In genomic region chr6:47878133-47878514, GRCm38 (mm10) we compare ENCODE assay signal across 8 mouse cellular contexts. TPM values are rescaled to one million over a fixed set of nuclear protein-coding genes. Genes with fewer than 3 reads are reported as not detected.
DNase-seq lines count a peak whose midpoint lies in the region; ATAC-seq and TF ChIP-seq lines count a peak whose summit lies in the region.

No protein-coding gene starts in this region.

- H3K4me3 ChIP-seq in kidney, embryonic 15.5 days (replicated peaks), result peak overlapping the region; percentile 95
- peak overlapping the region; percentile 92 for H3K4me3 ChIP-seq in forebrain, embryonic 12.5 days (replicated peaks)
- H3K4me3 ChIP-seq in liver, embryonic 14.5 days (ENCODE audit: insufficient read depth in 1 of 2, low read depth in 2 of 2, low read length in 2 of 2), result peak overlapping the region; percentile 82 to 93

- DNase-seq in kidney, adult 18-20 months, result no peak
- peak; percentile 39 for DNase-seq in R1 (ENCODE audit: low read depth, low spot score)
- peak in 1 of 3 experiments; percentile 9 for DNase-seq in liver, embryonic 14.5 days (ENCODE audit: low read depth in 3 of 3, low spot score in 3 of 3)
- peak; percentile 38 for DNase-seq in thymus, postnatal 25 days
- DNase-seq in yolk sac, embryonic 10.5 days (ENCODE audit: low spot score), result no peak
- no peak for DNase-seq in right cerebral cortex, postnatal 14 days

- no peak; the same call in 1 of the 2 replicates for ATAC-seq in kidney, embryonic 15.5 days (replicated peaks; ENCODE audit: low FRiP score)
- ATAC-seq in forebrain, embryonic 12.5 days (ENCODE audit: low FRiP score), result 0 out of 2 replicates have a peak, but pooled peaks have one; percentile 2
- no peak for ATAC-seq in liver, embryonic 14.5 days (ENCODE audit: insufficient read depth)

- TF ChIP-seq CTCF in liver, embryonic 14.5 days (IDR thresholded peaks at IDR 0.05; ENCODE audit: low read depth), result no peak

- peak overlapping the region; percentile 91 for H3K9ac ChIP-seq in kidney, embryonic 15.5 days
- peak overlapping the region; percentile 95 for H3K9ac ChIP-seq in forebrain, embryonic 12.5 days
- H3K9ac ChIP-seq in liver, embryonic 14.5 days (replicated peaks), result peak overlapping the region; percentile 84

- H3K4me2 ChIP-seq in kidney, embryonic 15.5 days, result peak overlapping the region; percentile 74
- peak overlapping the region; percentile 87 for H3K4me2 ChIP-seq in forebrain, embryonic 12.5 days
- H3K4me2 ChIP-seq in liver, embryonic 14.5 days (ENCODE audit: low read depth), result peak overlapping the region; percentile 76

- no peak for TF ChIP-seq EP300 in liver, embryonic 14.5 days (IDR thresholded peaks at IDR 0.05; ENCODE audit: low read depth)

- WGBS in kidney, embryonic 15.5 days, result 2% methylated on average over 11 of the region's 11 CpGs
- under 1% methylated on average over 11 of the region's 11 CpGs for WGBS in forebrain, embryonic 12.5 days
- under 1% methylated on average over 11 of the region's 11 CpGs for WGBS in liver, embryonic 14.5 days (ENCODE audit: insufficient replicate concordance)

- H3K27me3 ChIP-seq in kidney, embryonic 15.5 days, result no peaks in the 10 kb centered on the region
- no peaks in the 10 kb centered on the region for H3K27me3 ChIP-seq in forebrain, embryonic 12.5 days
- H3K27me3 ChIP-seq in liver, embryonic 14.5 days (ENCODE audit: control insufficient read depth, insufficient read depth, low read length), result no peaks in the 10 kb centered on the region

- peaks cover 39% of the 10 kb centered on the region for H3K36me3 ChIP-seq in kidney, embryonic 15.5 days
- peaks cover 37% of the 10 kb centered on the region for H3K36me3 ChIP-seq in forebrain, embryonic 12.5 days (replicated peaks)
- H3K36me3 ChIP-seq in liver, embryonic 14.5 days (replicated peaks; ENCODE audit: control insufficient read depth, insufficient read depth, low read depth), result peaks cover 7% of the 10 kb centered on the region

- peaks cover 19% of the 10 kb centered on the region for H3K4me1 ChIP-seq in kidney, embryonic 15.5 days
- peaks cover 18% of the 10 kb centered on the region for H3K4me1 ChIP-seq in forebrain, embryonic 12.5 days
- peaks cover 6 to 14% of the 10 kb centered on the region in 2 experiments for H3K4me1 ChIP-seq in liver, embryonic 14.5 days (replicated peaks; ENCODE audit: control insufficient read depth in 2 of 2, insufficient read depth in 2 of 2, low read length in 1 of 2)

- H3K27ac ChIP-seq in kidney, embryonic 15.5 days, result peak overlapping the region; percentile 99
- peak overlapping the region; percentile 99 for H3K27ac ChIP-seq in forebrain, embryonic 12.5 days
- H3K27ac ChIP-seq in liver, embryonic 14.5 days, result peak overlapping the region; percentile 61

- no peaks in the 10 kb centered on the region for H3K9me3 ChIP-seq in kidney, embryonic 15.5 days (replicated peaks)
- H3K9me3 ChIP-seq in forebrain, embryonic 12.5 days, result no peaks in the 10 kb centered on the region
- no peaks in the 10 kb centered on the region for H3K9me3 ChIP-seq in liver, embryonic 14.5 days (ENCODE audit: control insufficient read depth, low read length)

RNA-seq across cellular contexts. Expression of gene Zfp282, which starts 1.1 kb away (rescaled TPM):
- 16.3 and 18.0 TPM in 2 replicates for polyA plus RNA-seq in kidney, embryonic 15.5 days (2015; fragmentation: Nextera tagmentation; extraction: Ambion mirVana)
- 23.5 and 24.0 TPM in 2 replicates for polyA plus RNA-seq in forebrain, embryonic 12.5 days (2016; fragmentation: Nextera tagmentation; extraction: Ambion mirVana)
- polyA plus RNA-seq in liver, embryonic 14.5 days (2012; rRNA removed), result 2.1 and 2.4 TPM in 2 replicates
- polyA plus RNA-seq in liver, embryonic 14.5 days (2014; fragmentation: Nextera tagmentation; extraction: Ambion mirVana), result 2.1 and 2.3 TPM in 2 replicates

RNA-seq across cellular contexts. Expression of gene Zfp212, which starts 42.2 kb away (rescaled TPM):
- 19.3 and 20.6 TPM in 2 replicates for polyA plus RNA-seq in kidney, embryonic 15.5 days (2015; fragmentation: Nextera tagmentation; extraction: Ambion mirVana)
- 19.7 and 20.6 TPM in 2 replicates for polyA plus RNA-seq in forebrain, embryonic 12.5 days (2016; fragmentation: Nextera tagmentation; extraction: Ambion mirVana)
- polyA plus RNA-seq in liver, embryonic 14.5 days (2012; rRNA removed), result 4.5 and 4.7 TPM in 2 replicates
- polyA plus RNA-seq in liver, embryonic 14.5 days (2014; fragmentation: Nextera tagmentation; extraction: Ambion mirVana), result 3.0 and 4.2 TPM in 2 replicates

RNA-seq across cellular contexts. Expression of gene Zfp398, which starts 42.7 kb away (rescaled TPM):
- 9.5 and 10.1 TPM in 2 replicates for polyA plus RNA-seq in kidney, embryonic 15.5 days (2015; fragmentation: Nextera tagmentation; extraction: Ambion mirVana)
- 12.3 and 12.5 TPM in 2 replicates for polyA plus RNA-seq in forebrain, embryonic 12.5 days (2016; fragmentation: Nextera tagmentation; extraction: Ambion mirVana)
- 1.4 and 1.7 TPM in 2 replicates for polyA plus RNA-seq in liver, embryonic 14.5 days (2012; rRNA removed)
- 1.2 and 1.4 TPM in 2 replicates for polyA plus RNA-seq in liver, embryonic 14.5 days (2014; fragmentation: Nextera tagmentation; extraction: Ambion mirVana)

RNA-seq across cellular contexts. Expression of gene Zfp786, which starts 47.5 kb away (rescaled TPM):
- 3.7 and 4.1 TPM in 2 replicates for polyA plus RNA-seq in kidney, embryonic 15.5 days (2015; fragmentation: Nextera tagmentation; extraction: Ambion mirVana)
- 12.1 and 12.4 TPM in 2 replicates for polyA plus RNA-seq in forebrain, embryonic 12.5 days (2016; fragmentation: Nextera tagmentation; extraction: Ambion mirVana)
- polyA plus RNA-seq in liver, embryonic 14.5 days (2012; rRNA removed), result 0.17 and 0.19 TPM in 2 replicates
- 0.24 and 0.39 TPM in 2 replicates for polyA plus RNA-seq in liver, embryonic 14.5 days (2014; fragmentation: Nextera tagmentation; extraction: Ambion mirVana)

Comparison
In these comparisons a context has a peak if more than half of its experiments do, and no peak if none do; other contexts are left out.
1. DNase-seq: peak in R1 (single experiment) and thymus, postnatal 25 days (single experiment); none in kidney, adult 18-20 months (single experiment), yolk sac, embryonic 10.5 days (single experiment) and right cerebral cortex, postnatal 14 days (single experiment).
2. Peak in every context shown above with its lines, with median percentiles within 50 percentile points of each other: H3K27ac ChIP-seq, H3K4me2 ChIP-seq, H3K4me3 ChIP-seq and H3K9ac ChIP-seq.